Mouse (Mus musculus) spleen, embryonic (tissue): ENCODE measurements around the gene Dhps.

Experiments
- CTCF ChIA-PET: fragments of 350-600 bp; sonication (Branson Sonifier 250); formaldehyde crosslinking; loops from one replicate; lab custom pipeline; 2022; lab: Charles Lee

The Dhps gene

GRCm38 (mm10) chr8:85071514-85072281 is at the start of gene Dhps:
Dhps (plus strand) TSS chr8:85071757.
- CTCF ChIA-PET, result interaction anchor here (0.5 to 0.6 kb wide), 2 partner anchors 121 to 886 kb away, joined by 4 to 5 read pairs; no protein-coding TSS in a partner anchor

DNA sequence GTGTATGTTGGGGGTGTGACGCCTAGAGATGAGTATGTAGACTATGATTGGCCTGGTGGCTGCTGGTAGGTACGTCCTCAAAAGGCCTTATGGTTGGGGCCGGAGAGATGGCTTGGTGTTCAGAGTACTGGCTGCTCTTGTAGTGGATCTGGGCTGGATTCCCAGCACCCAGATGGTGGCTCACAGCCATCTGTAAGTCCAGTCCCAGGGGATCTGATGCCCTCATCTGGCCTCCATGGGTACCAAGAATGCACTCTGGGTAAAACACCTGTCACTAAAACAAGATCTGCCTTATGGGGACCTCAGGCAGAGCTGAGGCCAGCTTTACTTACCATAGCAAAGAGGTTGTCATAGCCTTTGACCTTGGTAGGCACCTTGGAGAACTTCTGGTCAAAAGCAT is 47.7 kb upstream of the Dhps start:
- CTCF ChIA-PET, result interaction anchor here (0.6 to 0.9 kb wide), 2 partner anchors 95 to 167 kb away, joined by 3 to 13 read pairs; partner anchors contain the start of gene Farsa

GRCm38 (mm10) chr8:85025098-85025932 is 46.2 kb upstream of the Dhps start, which contains the start of gene Asna1:
Asna1 (minus strand) TSS chr8:85025281.
- CTCF ChIA-PET, result no interaction called here

DNA sequence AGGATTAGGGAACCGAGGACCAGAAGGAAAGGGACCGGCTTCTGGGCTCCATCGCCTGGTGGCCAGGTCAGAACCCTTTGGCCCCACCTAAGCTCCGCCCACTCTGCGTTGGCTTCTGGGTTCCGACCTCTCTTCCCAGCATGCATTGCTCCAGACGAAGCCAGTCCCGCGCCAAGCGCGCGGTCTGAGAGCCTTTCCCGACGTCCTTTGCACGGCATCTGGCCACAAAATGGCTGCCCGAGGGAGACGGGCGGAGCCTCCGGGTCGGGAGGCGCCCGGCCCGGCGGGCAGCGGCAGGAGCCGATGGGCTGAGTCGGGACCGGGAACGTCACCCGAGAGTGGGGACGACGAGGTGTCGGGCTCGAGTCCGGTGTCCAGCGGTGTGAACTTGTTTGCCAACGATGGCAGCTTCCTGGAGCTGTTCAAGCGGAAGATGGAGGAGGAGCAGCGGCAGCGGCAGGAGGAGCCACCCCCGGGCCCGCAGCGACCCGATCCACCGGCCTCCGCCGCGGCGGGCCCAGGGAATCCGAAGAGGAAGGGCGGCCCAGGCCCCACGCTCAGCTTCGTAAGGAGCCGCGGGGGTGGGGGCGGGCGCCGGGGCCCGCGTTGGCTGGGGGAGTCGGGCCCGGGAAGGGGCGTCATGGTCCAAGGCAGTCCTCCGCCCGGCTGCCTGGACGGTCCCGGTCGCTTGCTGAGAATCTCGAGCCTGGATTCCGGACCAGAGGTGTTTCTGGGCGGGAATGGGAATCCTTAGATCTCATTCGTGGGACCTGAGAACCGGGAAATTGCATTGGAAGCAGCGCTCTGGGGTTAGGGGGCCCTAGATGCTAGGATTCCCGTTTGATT is 44.7 kb upstream of the Dhps start, which contains the start of gene Trir:
Trir (plus strand) TSS at position 154 of the 846 bp plus-strand sequence.
- CTCF ChIA-PET, result interaction anchor here (0.5 to 0.6 kb wide), 2 partner anchors 10 to 321 kb away, joined by 3 to 4 read pairs; partner anchors contain the start of gene Tnpo2

GRCm38 (mm10) chr8:85027516-85027855 is 44.1 kb upstream of the Dhps start:
- CTCF ChIA-PET, result no interaction called here

- CTCF ChIA-PET, result no interaction called here
These were observed 43.6 kb upstream of the Dhps start for GRCm38 (mm10) chr8:85027922-85028321.

DNA sequence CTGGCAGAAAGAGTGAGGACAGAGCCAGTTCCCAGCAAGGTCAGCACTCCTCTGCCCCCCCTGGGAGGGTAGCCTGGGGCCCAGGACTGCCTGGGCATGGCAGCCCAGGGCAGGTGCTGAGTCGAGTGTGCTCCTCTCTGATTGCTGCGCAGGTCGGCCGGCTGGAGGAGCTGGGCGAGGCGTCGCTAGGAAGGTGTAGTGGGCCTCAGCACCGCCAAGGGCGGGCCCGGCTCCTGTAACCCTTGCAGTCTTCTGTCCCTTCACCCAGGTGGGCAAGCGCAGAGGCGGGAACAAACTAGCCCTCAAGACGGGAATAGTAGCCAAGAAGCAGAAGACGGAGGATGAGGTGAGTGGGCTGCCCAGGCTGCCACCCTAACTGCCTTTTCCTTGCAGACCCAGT is 42.3 kb upstream of the Dhps start:
- CTCF ChIA-PET, result no interaction called here

DNA sequence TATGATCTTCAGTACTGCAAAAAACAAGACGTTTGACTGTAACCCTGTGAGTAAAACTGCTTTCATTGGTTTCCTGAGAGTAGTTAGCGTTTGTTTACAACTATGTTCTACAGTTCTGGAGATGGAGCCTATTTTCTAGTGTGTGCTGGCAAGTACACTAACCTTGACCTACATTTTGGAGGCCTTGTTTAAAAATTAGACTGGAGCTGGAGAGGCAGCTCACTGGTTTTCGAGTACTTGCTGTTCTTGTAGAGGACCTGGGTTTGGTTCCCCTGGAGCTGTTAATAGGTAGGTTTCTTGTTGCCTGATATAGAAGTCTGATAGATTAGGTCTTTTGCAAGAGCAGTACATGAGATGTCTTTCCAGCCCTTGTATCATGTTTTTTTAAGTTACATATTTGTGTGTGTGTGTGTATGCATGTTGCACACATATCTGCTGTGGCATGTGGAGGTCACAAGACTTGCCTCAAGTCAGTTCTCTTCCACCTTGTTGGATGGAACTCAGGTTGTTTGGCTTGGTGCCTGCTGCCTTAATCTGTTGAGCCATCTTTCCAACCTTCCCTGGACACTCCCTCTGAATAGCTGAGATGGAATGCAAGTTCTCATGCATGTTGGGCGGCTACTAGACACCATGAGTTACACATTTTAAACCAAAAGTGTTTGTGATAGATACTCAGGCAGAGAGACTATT is 38.8 kb upstream of the Dhps start:
- CTCF ChIA-PET, result no interaction called here

GRCm38 (mm10) chr8:85033867-85034266 is 37.7 kb upstream of the Dhps start:
- CTCF ChIA-PET, result interaction anchor here (0.6 kb wide), 1 partner anchor 27 kb away, joined by 4 read pairs; no protein-coding TSS in a partner anchor

DNA sequence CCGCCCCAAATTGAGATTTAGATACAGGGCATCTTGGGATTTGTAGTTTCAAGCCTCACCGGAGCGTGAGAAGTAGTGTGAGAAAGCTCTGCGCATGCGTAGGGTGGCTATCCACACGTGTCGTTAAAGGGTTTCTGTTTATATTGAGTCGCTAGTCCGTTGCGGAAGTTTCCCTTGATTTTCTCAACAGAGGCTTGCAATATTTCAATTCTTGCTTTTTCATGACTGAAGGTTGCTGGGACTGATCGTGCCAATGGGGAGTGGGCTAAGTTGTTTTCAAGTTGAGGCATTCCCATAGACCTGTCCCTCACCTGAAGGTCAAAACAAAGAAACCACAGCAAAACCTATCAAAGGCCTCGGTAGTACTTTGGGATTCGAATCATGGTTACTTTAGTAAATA is 36.8 kb upstream of the Dhps start:
- CTCF ChIA-PET, result no interaction called here

- CTCF ChIA-PET, result interaction anchor here (0.5 kb wide), 1 partner anchor 1011 kb away, joined by 6 read pairs; no protein-coding TSS in a partner anchor
These were observed 36.3 kb upstream of the Dhps start for GRCm38 (mm10) chr8:85035165-85035727.

- CTCF ChIA-PET, result interaction anchor here (0.5 to 1.8 kb wide), 2 partner anchors 61 to 1011 kb away, joined by 4 to 6 read pairs; no protein-coding TSS in a partner anchor
These were observed 35.7 kb upstream of the Dhps start for GRCm38 (mm10) chr8:85035728-85036310.

- CTCF ChIA-PET, result interaction anchor here (0.6 to 1.8 kb wide), 2 partner anchors 10 to 62 kb away, joined by 4 read pairs; partner anchors contain the start of gene Trir
These were observed 35.2 kb upstream of the Dhps start for GRCm38 (mm10) chr8:85036381-85036717.

GRCm38 (mm10) chr8:85036718-85037365 is 34.7 kb upstream of the Dhps start, which contains the start of gene Tnpo2:
Tnpo2 (plus strand) TSS chr8:85036915.
- CTCF ChIA-PET, result interaction anchor here (0.6 to 1.8 kb wide), 4 partner anchors 10 to 64 kb away, joined by 3 to 12 read pairs (median 4); partner anchors contain the start of gene Trir

DNA sequence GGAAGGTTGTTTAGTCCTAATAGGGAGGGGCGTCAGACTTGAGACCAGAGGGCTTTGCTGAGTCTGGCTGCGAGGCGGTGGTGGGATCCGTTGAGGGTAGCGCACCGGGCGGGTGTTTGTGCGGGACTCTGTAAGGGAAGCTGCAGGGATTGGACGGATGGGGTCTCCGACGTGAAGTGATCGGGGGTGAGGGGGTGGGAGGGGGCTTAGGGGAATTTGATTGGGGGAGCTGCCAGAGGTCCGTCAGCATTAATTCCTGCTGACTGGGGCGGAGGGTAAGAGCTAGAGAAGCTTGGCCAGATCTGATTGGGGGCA is 34.2 kb upstream of the Dhps start:
- CTCF ChIA-PET, result interaction anchor here (0.6 to 1.8 kb wide), 3 partner anchors 16 to 64 kb away, joined by 3 to 12 read pairs (median 4); no protein-coding TSS in a partner anchor

DNA sequence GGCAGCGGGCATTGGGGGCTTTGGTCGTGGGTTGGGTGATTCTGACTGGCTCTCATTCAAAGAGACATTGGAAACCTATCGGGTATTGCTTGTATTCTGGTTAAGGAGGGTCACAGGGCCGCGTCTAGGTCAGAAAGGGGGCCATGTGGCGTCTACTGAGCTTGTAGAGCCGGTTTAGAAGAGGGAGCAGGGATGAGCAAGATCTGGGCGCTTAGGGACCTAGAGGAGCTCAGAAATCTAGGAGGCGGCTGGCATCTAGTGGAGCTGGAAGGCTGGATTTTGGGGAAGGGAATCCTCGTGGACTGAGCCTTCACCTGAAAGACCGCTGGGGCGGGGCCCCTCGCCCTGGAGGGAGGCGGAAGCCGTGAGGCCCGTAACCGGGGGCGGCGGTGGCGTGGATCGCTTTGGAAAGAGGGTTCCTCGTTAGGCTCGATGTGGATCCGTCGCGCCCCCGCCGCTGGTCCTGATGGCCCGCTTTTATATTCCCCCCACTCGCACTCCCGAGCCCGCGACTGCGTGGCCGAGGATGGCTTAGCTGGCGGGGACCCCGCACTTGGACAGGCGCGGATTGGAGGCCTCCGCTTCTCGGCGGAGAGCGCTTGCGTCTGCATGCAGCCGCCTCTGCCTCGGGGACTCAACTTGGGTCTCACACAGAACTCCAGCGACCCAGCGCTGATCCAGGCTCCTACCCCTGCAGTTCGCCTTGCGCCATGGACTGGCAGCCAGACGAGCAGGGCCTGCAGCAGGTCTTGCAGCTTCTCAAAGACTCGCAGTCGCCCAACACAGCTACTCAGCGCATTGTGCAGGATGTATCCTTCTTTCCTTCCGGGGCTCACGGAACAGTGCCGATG is 33.7 kb upstream of the Dhps start:
- CTCF ChIA-PET, result interaction anchor here (1.8 kb wide), 1 partner anchor 64 kb away, joined by 4 read pairs; no protein-coding TSS in a partner anchor

- CTCF ChIA-PET, result no interaction called here
These were observed 27.9 kb upstream of the Dhps start for GRCm38 (mm10) chr8:85043619-85044018.

GRCm38 (mm10) chr8:85057367-85057766 is 14.2 kb upstream of the Dhps start:
- CTCF ChIA-PET, result no interaction called here
